Mouse (Mus musculus) liver, adult 2 months (tissue): ENCODE measurements around the gene Hoxc5. TPM values are rescaled to one million over a fixed set of nuclear protein-coding genes. Genes with fewer than 3 reads are reported as not detected.

Source experiments
- DNase-seq: peaks from one replicate; pipeline ENCODE4 v3.0.0-alpha.2; 2011; ENCODE audit warnings: low read depth, low spot score; ENCODE audit errors: extremely low read depth
- H3K27ac ChIP-seq: fragments of 200-500 bp; replicated peaks from 2 replicates; pipeline ENCODE4 v1.5.1; 2012; ENCODE audit warnings: low read depth, mild to moderate bottlenecking, control low read depth, inconsistent platforms, low read length; ENCODE audit not compliant: insufficient read depth
- H3K27me3 ChIP-seq: fragments of 200-500 bp; 2 replicates; pipeline ENCODE4 v1.6.1; 2012; ENCODE audit warnings: mild to moderate bottlenecking, moderate library complexity, low read length, inconsistent platforms; ENCODE audit not compliant: control insufficient read depth, insufficient read depth
- H3K36me3 ChIP-seq: fragments of 200-500 bp; 2 replicates; pipeline ENCODE4 v1.6.1; 2012; ENCODE audit warnings: low read length, inconsistent platforms; ENCODE audit not compliant: control insufficient read depth, insufficient read depth
- H3K4me1 ChIP-seq: fragments of 200-500 bp; 2 replicates; pipeline ENCODE4 v1.6.1; 2011; ENCODE audit warnings: low read length; ENCODE audit not compliant: control insufficient read depth, insufficient read depth
- H3K4me3 ChIP-seq: fragments of 200-500 bp; 2 replicates; pipeline ENCODE4 v1.5.1; 2011; ENCODE audit warnings: low read depth, mild to moderate bottlenecking, control low read depth, low read length, moderate library complexity; ENCODE audit not compliant: insufficient read depth
- H3K79me2 ChIP-seq: fragments of 200-500 bp; 2 replicates; pipeline ENCODE4 v1.6.1; 2012; ENCODE audit warnings: inconsistent platforms, mild to moderate bottlenecking, low read length, moderate library complexity; ENCODE audit not compliant: control insufficient read depth, insufficient read depth
- H3K9ac ChIP-seq: fragments of 200-500 bp; 2 replicates; pipeline ENCODE4 v1.6.1; 2012; ENCODE audit warnings: low read depth, mild to moderate bottlenecking, control low read depth, inconsistent platforms, low read length
- CTCF ChIP-seq: fragments of 200-500 bp; IDR thresholded peaks from 2 replicates; pipeline ENCODE4 v1.5.1; 2011; ENCODE audit warnings: low read depth, low read length, control low read depth
- POLR2A ChIP-seq: fragments of 200-500 bp; IDR thresholded peaks from 2 replicates; pipeline ENCODE4 v1.6.1; 2011; ENCODE audit warnings: low read length, control low read depth; ENCODE audit not compliant: insufficient read depth; ENCODE audit errors: extremely low read depth
- WGBS: fragments of 180-500 bp; shearing (Covaris S2); methylation state at CpG from one replicate; pipeline ENCODE4 v1.1.7; 2018; 5-methylcytosine and 5-hydroxymethylcytosine counted together
- polyA plus RNA-seq: library from polyadenylated mRNA; depleted of rRNA; stranded (reverse); fragments of >200 nt; gene quantifications from 2 replicates; pipeline ENCODE4 v1.2.3, GENCODE M21; 2012
- total RNA-seq: library from RNA; depleted of rRNA; stranded (reverse); fragments of >200 nt; gene quantifications from 2 replicates; pipeline ENCODE4 v1.2.3, GENCODE M21; 2014

Hoxc5 gene
- total and polyA plus RNA-seq, 2 experiments, result under 0.01 TPM; not detected in 1

- Histone ChIP-seq H3K79me2 (no peaks in the 10 kb centered on the region), H3K4me1 (no peaks in the 10 kb centered on the region), H3K4me3 (no peak overlapping the region), H3K27ac (no peak overlapping the region), H3K36me3 (no peaks in the 10 kb centered on the region), H3K27me3 (peaks cover 35% of the 10 kb centered on the region), H3K9ac (no peak overlapping the region)
- no peak for DNase-seq
- TF ChIP-seq CTCF (no peak), POLR2A (no peak)
- 6% methylated on average over 9 of the region's 9 CpGs for WGBS
Observed at GRCm38 (mm10) chr15:102996548-102996947, 29.3 kb downstream of the Hoxc5 start.

GRCm38 (mm10) chr15:102997431-102997830 is 30.2 kb downstream of the Hoxc5 start:
- no peak for TF ChIP-seq CTCF
- no peak for TF ChIP-seq POLR2A
- no peaks in the 10 kb centered on the region for H3K79me2 ChIP-seq
- no peaks in the 10 kb centered on the region for H3K4me1 ChIP-seq
- H3K36me3 ChIP-seq, result no peaks in the 10 kb centered on the region
- no peak overlapping the region for H3K27ac ChIP-seq
- H3K4me3 ChIP-seq, result no peak overlapping the region
- WGBS, result 11% methylated on average over 3 of the region's 3 CpGs
- H3K27me3 ChIP-seq, result peaks cover 29% of the 10 kb centered on the region
- no peak overlapping the region for H3K9ac ChIP-seq
- no peak for DNase-seq

GRCm38 (mm10) chr15:102997939-102998355 is 30.7 kb downstream of the Hoxc5 start, which contains the start of gene Hoxc6:
Gene Hoxc6, plus strand, starts transcription at chr15:102998257.
- TF ChIP-seq POLR2A, result no peak
- no peak for TF ChIP-seq CTCF
- H3K9ac ChIP-seq, result no peak within 1 kb of the TSS
- H3K79me2 ChIP-seq, result no peaks in the 10 kb centered on the region
- DNase-seq, result no peak
- H3K4me1 ChIP-seq, result no peaks in the 10 kb centered on the region
- peak within 1 kb of the TSS; percentile 17; the same call in 1 of the 2 replicates for H3K4me3 ChIP-seq
- H3K27ac ChIP-seq, result no peak within 1 kb of the TSS
- H3K27me3 ChIP-seq, result peaks cover 27% of the 10 kb centered on the region
- 7% methylated on average over 19 of the region's 19 CpGs for WGBS
- no peaks in the 10 kb centered on the region for H3K36me3 ChIP-seq

GRCm38 (mm10) chr15:102998608-102999182 is 31.5 kb downstream of the Hoxc5 start:
- WGBS, result 3% methylated on average over 19 of the region's 19 CpGs
- H3K79me2 ChIP-seq, result no peaks in the 10 kb centered on the region
- no peak overlapping the region for H3K9ac ChIP-seq
- no peaks in the 10 kb centered on the region for H3K4me1 ChIP-seq
- H3K27me3 ChIP-seq, result peaks cover 26% of the 10 kb centered on the region
- DNase-seq, result no peak
- TF ChIP-seq CTCF (no peak), POLR2A (no peak)
- H3K36me3 ChIP-seq, result no peaks in the 10 kb centered on the region
- peak overlapping the region; percentile 17; the same call in 1 of the 2 replicates for H3K4me3 ChIP-seq
- no peak overlapping the region for H3K27ac ChIP-seq

- Histone ChIP-seq H3K79me2 (no peaks in the 10 kb centered on the region), H3K27me3 (peaks cover 26% of the 10 kb centered on the region), H3K27ac (no peak overlapping the region), H3K36me3 (no peaks in the 10 kb centered on the region), H3K9ac (peak overlapping the region; percentile 41), H3K4me1 (no peaks in the 10 kb centered on the region), H3K4me3 (peak overlapping the region; percentile 66; the same call in 1 of the 2 replicates)
- TF ChIP-seq CTCF (no peak), POLR2A (no peak)
- DNase-seq, result peak; percentile 3
- 2% methylated on average over 33 of the region's 33 CpGs for WGBS
Observed at GRCm38 (mm10) chr15:102999183-102999831, 32.1 kb downstream of the Hoxc5 start.

- H3K27ac ChIP-seq, result no peak overlapping the region
- peaks cover 26% of the 10 kb centered on the region for H3K27me3 ChIP-seq
- no peak for DNase-seq
- H3K4me1 ChIP-seq, result no peaks in the 10 kb centered on the region
- TF ChIP-seq CTCF (no peak), POLR2A (no peak)
- H3K79me2 ChIP-seq, result no peaks in the 10 kb centered on the region
- no peak overlapping the region for H3K4me3 ChIP-seq
- no peak overlapping the region for H3K9ac ChIP-seq
- 17% methylated on average over 11 of the region's 11 CpGs for WGBS
- H3K36me3 ChIP-seq, result no peaks in the 10 kb centered on the region
Observed at GRCm38 (mm10) chr15:102999955-103000354, 32.7 kb downstream of the Hoxc5 start.
